Mouse (Mus musculus) spleen, postnatal 4 days (tissue): ENCODE results near the gene Snapc5.
"Not testable (repeated sequence)": the region's sequence is repeated elsewhere in the genome, so short reads cannot be mapped to it uniquely, and the experiment has no call there.

Experiments used
- DNase-seq, 2 experiments: peaks; one replicate each; pipeline ENCODE4 v3.0.0; 2022; ENCODE audit warnings: low spot score in 2 of 2

The Snapc5 gene

GRCm38 (mm10) chr9:64198763-64199418 lies 19.8 kb downstream of the Snapc5 start:
- DNase-seq, result not testable (repeated sequence)

- no peak for DNase-seq
Observed at GRCm38 (mm10) chr9:64199897-64200296, 20.8 kb downstream of the Snapc5 start.

- DNase-seq, result no peak
Observed at GRCm38 (mm10) chr9:64202331-64202730, 23.3 kb downstream of the Snapc5 start.

- no peak for DNase-seq
Observed at GRCm38 (mm10) chr9:64202866-64203265, 23.8 kb downstream of the Snapc5 start.

- no peak for DNase-seq
Observed at GRCm38 (mm10) chr9:64207509-64208084, 28.5 kb downstream of the Snapc5 start.

- DNase-seq, result no peak
Observed at GRCm38 (mm10) chr9:64214452-64214851, 35.4 kb downstream of the Snapc5 start.

GRCm38 (mm10) chr9:64216090-64216489 lies 37.0 kb downstream of the Snapc5 start:
- DNase-seq, result no peak

GRCm38 (mm10) chr9:64216641-64217040 lies 37.6 kb downstream of the Snapc5 start:
- no peak for DNase-seq

- DNase-seq, result no peak
Observed at GRCm38 (mm10) chr9:64217887-64218286, 38.8 kb downstream of the Snapc5 start.

GRCm38 (mm10) chr9:64219305-64219704 lies 40.2 kb downstream of the Snapc5 start:
- DNase-seq, result no peak

- no peak for DNase-seq
Observed at GRCm38 (mm10) chr9:64219772-64220420, 40.8 kb downstream of the Snapc5 start.

GRCm38 (mm10) chr9:64220603-64221002 lies 41.5 kb downstream of the Snapc5 start:
- DNase-seq, result no peak

- no peak for DNase-seq
Observed at GRCm38 (mm10) chr9:64221480-64221879, 42.4 kb downstream of the Snapc5 start.

GRCm38 (mm10) chr9:64222098-64222497 lies 43.0 kb downstream of the Snapc5 start:
- no peak for DNase-seq

GRCm38 (mm10) chr9:64225805-64226204 lies 46.7 kb downstream of the Snapc5 start:
- no peak for DNase-seq

GRCm38 (mm10) chr9:64227736-64228135 lies 48.7 kb downstream of the Snapc5 start:
- no peak for DNase-seq

- no peak for DNase-seq
Observed at GRCm38 (mm10) chr9:64228972-64229371, 49.9 kb downstream of the Snapc5 start.

GRCm38 (mm10) chr9:64231171-64231570 lies 52.1 kb downstream of the Snapc5 start:
- DNase-seq, result no peak

- DNase-seq, result no peak
Observed at GRCm38 (mm10) chr9:64231674-64232073, 52.6 kb downstream of the Snapc5 start.

- DNase-seq, result no peak
Observed at GRCm38 (mm10) chr9:64232257-64232957, 53.3 kb downstream of the Snapc5 start.
